Mouse (Mus musculus): Measurements from ENCODE around the gene Mettl7a1.
"Not testable (repeated sequence)": the region's sequence is repeated elsewhere in the genome, so short reads cannot be mapped to it uniquely, and the experiment has no call there.

The Mettl7a1 gene

GRCm38 (mm10) chr15:100377847-100378505 lies 74.0 kb downstream of the Mettl7a1 start:
- in situ Hi-C loops (cut with MboI; ENCODE audit: low pct_unique_long_range_greater_than_20kb in 1 of 2, low sequenced_read_pairs in 2 of 2, unreplicated experiment in 1 of 2), result not testable (repeated sequence)

Measured in mouse embryonic stem cell (cell line).